Comparison of ENCODE assay signal across 8 mouse cellular contexts in genomic region chr8:109778280-109778977, GRCm38 (mm10). TPM values are rescaled to one million over a fixed set of nuclear protein-coding genes. Genes with fewer than 3 reads are reported as not detected.
DNase-seq lines count a peak whose midpoint lies in the region; ATAC-seq lines count a peak whose summit lies in the region.

Gene Ap1g1, plus strand, starts transcription at chr8:109778554.

- peak; percentile 98 for DNase-seq in WW6 (ENCODE audit: low read depth, low spot score)
- peak; percentile 93 to 97 for DNase-seq in cerebellum, postnatal 4 days (ENCODE audit: low spot score in 2 of 2)
- peak; percentile 96 for DNase-seq in gastrocnemius, adult 18-20 months (ENCODE audit: low spot score)
- DNase-seq in left cerebral cortex, adult 18-20 months (ENCODE audit: low spot score in 2 of 2) = peak; percentile 96 to 97
- peak; percentile 98 for DNase-seq in right cerebral cortex, adult 18-20 months
- DNase-seq in urinary bladder, postnatal 10 days (ENCODE audit: low spot score) = peak; percentile 91

- H3K4me1 ChIP-seq in hindbrain, embryonic 16.5 days (ENCODE audit: control insufficient read depth, insufficient read depth, low read depth, low read length) = peaks cover 13% of the 10 kb centered on the region

- peak within 1 kb of the TSS; percentile 98 for H3K4me2 ChIP-seq in hindbrain, embryonic 16.5 days (ENCODE audit: low read length)

- peak within 1 kb of the TSS; percentile 56 for H3K4me3 ChIP-seq in hindbrain, embryonic 16.5 days (ENCODE audit: low read length)
- H3K4me3 ChIP-seq in macrophage (ENCODE audit: inconsistent target) = peak within 1 kb of the TSS; percentile 97

- H3K27me3 ChIP-seq in hindbrain, embryonic 16.5 days (replicated peaks; ENCODE audit: control insufficient read depth, insufficient read depth, low read length) = peaks cover 4% of the 10 kb centered on the region

- peaks cover 47% of the 10 kb centered on the region for H3K79me2 ChIP-seq in macrophage (ENCODE audit: inconsistent target)

- H3K9me3 ChIP-seq in hindbrain, embryonic 16.5 days (ENCODE audit: control insufficient read depth, low read length) = no peaks in the 10 kb centered on the region

- peak within 1 kb of the TSS; percentile 80 for H3K9ac ChIP-seq in hindbrain, embryonic 16.5 days (ENCODE audit: low read depth, low read length)

- H3K36me3 ChIP-seq in hindbrain, embryonic 16.5 days (ENCODE audit: control insufficient read depth, insufficient read depth, low read length) = no peaks in the 10 kb centered on the region
- no peaks in the 10 kb centered on the region for H3K36me3 ChIP-seq in macrophage (ENCODE audit: inconsistent target)

- WGBS in hindbrain, embryonic 16.5 days = under 1% methylated on average over 62 of the region's 64 CpGs
- WGBS in macrophage (ENCODE audit: missing documents) = under 1% methylated on average over 48 of the region's 64 CpGs

- ATAC-seq in hindbrain, embryonic 16.5 days = peak; percentile 99

- H3K27ac ChIP-seq in hindbrain, embryonic 16.5 days (ENCODE audit: low read depth, low read length) = peak within 1 kb of the TSS; percentile 92
- H3K27ac ChIP-seq in macrophage = peak within 1 kb of the TSS; percentile 75

RNA-seq across cellular contexts. Expression of gene Ap1g1, which starts in this region (rescaled TPM):
- 10 to 100 TPM; 28.2 to 37.0 TPM for total RNA-seq in gastrocnemius, adult 18-20 months (2021)
- polyA plus RNA-seq in hindbrain, embryonic 16.5 days (2015; fragmentation: Nextera tagmentation; extraction: Ambion mirVana) = 42.7 and 50.3 TPM in 2 replicates
- total RNA-seq in left cerebral cortex, adult 18-20 months (2021) = 10 to 100 TPM; 82.6 to 88.8 TPM
- 100 to 1,000 TPM; 113 to 268 (median 199) TPM for total RNA-seq in macrophage (2018; cell fraction: chromatin; rRNA removed)
- 100 to 1,000 TPM in 5 of 26 experiments, 10 to 100 TPM in 21; 65.8 to 114 (median 89.7) TPM for total RNA-seq in macrophage (2018; cell fraction: cytosol; rRNA removed)
- total RNA-seq in macrophage (2018; cell fraction: nucleus; rRNA removed) = 100 to 1,000 TPM in 22 of 26 experiments, 10 to 100 TPM in 4; 80.4 to 184 (median 129) TPM
- polyA plus RNA-seq in macrophage (2018) = 80.1 to 112 TPM (median 80.8 TPM) in 3 replicates

Comparison
In these comparisons a context has a peak if more than half of its experiments do, and no peak if none do; other contexts are left out.
1. Peak in every context shown above with its lines: DNase-seq, ATAC-seq, H3K4me3 ChIP-seq and H3K27ac ChIP-seq.